ENCODE assay signal across 8 mouse cellular contexts in the genomic region with DNA sequence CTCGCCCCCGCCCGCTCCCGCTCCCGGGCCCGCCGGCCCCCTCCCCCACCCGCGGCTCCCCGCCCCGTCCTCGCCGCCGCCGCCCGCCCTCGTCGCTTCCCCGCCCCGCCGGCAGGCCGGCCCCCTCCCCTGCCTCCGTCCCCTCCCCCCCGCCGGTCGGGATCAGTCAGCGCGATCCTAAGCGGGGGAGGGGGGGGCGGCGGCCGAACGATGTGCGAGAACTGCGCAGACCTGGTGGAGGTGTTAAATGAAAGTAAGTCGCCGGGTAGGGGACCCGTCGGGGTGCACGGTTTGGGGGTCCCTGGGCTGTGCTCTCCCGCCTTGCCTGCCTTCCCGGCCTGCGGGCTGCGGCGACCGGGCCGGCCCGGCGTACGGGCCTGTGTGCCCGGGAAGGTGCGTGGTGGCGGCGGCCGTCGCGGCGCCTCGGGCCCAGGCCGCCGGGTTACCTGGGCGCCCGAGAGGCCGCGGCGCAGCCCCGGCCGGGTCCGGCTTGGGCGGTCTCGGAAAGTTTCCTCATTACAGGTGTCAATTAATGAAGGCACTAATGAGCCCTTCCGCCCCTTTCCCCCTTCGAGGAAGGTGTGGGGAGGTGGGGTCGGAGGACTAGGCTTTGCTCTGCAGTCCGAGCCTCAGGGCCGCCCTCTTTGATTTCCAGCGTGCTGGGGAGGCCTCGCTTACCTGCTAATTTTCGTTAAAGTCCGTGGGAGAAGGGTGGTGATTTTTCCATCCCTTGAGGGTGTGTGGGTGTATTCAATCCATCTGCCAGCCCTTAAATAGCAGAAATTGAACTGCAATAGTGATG. TPM values are rescaled to one million over a fixed set of nuclear protein-coding genes. Genes with fewer than 3 reads are reported as not detected.
A peak's percentile ranks its signal among the peaks of the same experiment; 100 is the strongest.
DNase-seq lines count a peak whose midpoint lies in the region; ATAC-seq lines count a peak whose summit lies in the region.

Gene Usp34, plus strand, starts transcription at position 132 of the 802 bp plus-strand sequence.

- no peaks in the 10 kb centered on the region for H3K27me3 ChIP-seq in hindbrain, embryonic 15.5 days
- H3K27me3 ChIP-seq in megakaryocyte, embryonic 14.5 days (replicated peaks), result no peaks in the 10 kb centered on the region

- peak; percentile 43 for DNase-seq in T-cell, adult 2 months (ENCODE audit: low spot score)
- peak; percentile 89 to 92 for DNase-seq in cerebellum, postnatal 10 days
- peak; percentile 53 for DNase-seq in gastrocnemius, adult 18-20 months (ENCODE audit: low spot score)
- peak; percentile 23 to 57 for DNase-seq in left cerebral cortex, adult 8-10 months (ENCODE audit: low spot score in 2 of 2)
- DNase-seq in right cerebral cortex, postnatal 10 days (ENCODE audit: low spot score in 2 of 2), result peak; percentile 74 to 78
- peak; percentile 69 for DNase-seq in urinary bladder, postnatal 25 days (ENCODE audit: low spot score)

- peak; percentile 65 for ATAC-seq in hindbrain, embryonic 15.5 days (ENCODE audit: low FRiP score, low read depth)

- H3K4me3 ChIP-seq in hindbrain, embryonic 15.5 days, result peak within 1 kb of the TSS; percentile 86
- H3K4me3 ChIP-seq in megakaryocyte, embryonic 14.5 days (replicated peaks), result peak within 1 kb of the TSS; percentile 97

- no peaks in the 10 kb centered on the region for H3K9me3 ChIP-seq in hindbrain, embryonic 15.5 days
- H3K9me3 ChIP-seq in megakaryocyte, embryonic 14.5 days, result no peaks in the 10 kb centered on the region

- under 1% methylated on average over 48 of the region's 80 CpGs for WGBS in hindbrain, embryonic 15.5 days

- H3K36me3 ChIP-seq in hindbrain, embryonic 15.5 days, result no peaks in the 10 kb centered on the region
- peaks cover 11% of the 10 kb centered on the region for H3K36me3 ChIP-seq in megakaryocyte, embryonic 14.5 days (replicated peaks; ENCODE audit: low read length)

- H3K4me2 ChIP-seq in hindbrain, embryonic 15.5 days, result peak within 1 kb of the TSS; percentile 63

- H3K27ac ChIP-seq in hindbrain, embryonic 15.5 days (replicated peaks), result peak within 1 kb of the TSS; percentile 100

- H3K9ac ChIP-seq in hindbrain, embryonic 15.5 days, result peak within 1 kb of the TSS; percentile 88

- peaks cover 22% of the 10 kb centered on the region for H3K4me1 ChIP-seq in hindbrain, embryonic 15.5 days (replicated peaks)
- peaks cover 33% of the 10 kb centered on the region for H3K4me1 ChIP-seq in megakaryocyte, embryonic 14.5 days

RNA-seq across cellular contexts. Expression of gene Usp34, which starts in this region (rescaled TPM):
- total RNA-seq in gastrocnemius, adult 18-20 months (2021), result 10 to 100 TPM; 38.7 to 41.4 TPM
- polyA plus RNA-seq in hindbrain, embryonic 15.5 days (2015; fragmentation: Nextera tagmentation; extraction: Ambion mirVana), result 28.4 and 30.5 TPM in 2 replicates
- 100 to 1,000 TPM in 2 of 4 experiments, 10 to 100 TPM in 2; 78.6 to 110 (median 94.6) TPM for total RNA-seq in left cerebral cortex, adult 8-10 months (2022)
- polyA plus RNA-seq in megakaryocyte, embryonic 14.5 days (2012; ENCODE audit: insufficient read depth, low replicate concordance), result 0.81 TPM in 1 of 2 replicates, not detected in the other

Comparison
In these comparisons a context has a peak if more than half of its experiments do, and no peak if none do; other contexts are left out.
1. Peak in every context shown above with its lines: DNase-seq, ATAC-seq, H3K4me3 ChIP-seq and H3K27ac ChIP-seq.
2. RNA of gene Usp34 (polyA plus RNA-seq): 28.4 to 30.5 TPM in hindbrain, embryonic 15.5 days; 0.81 TPM in megakaryocyte, embryonic 14.5 days; every median in the first group is over 10 times any median in the second.
3. DNase-seq: peak in every context shown above with its lines; median percentile 90 in cerebellum, postnatal 10 days; 76 in right cerebral cortex, postnatal 10 days; 69 in urinary bladder, postnatal 25 days; 53 in gastrocnemius, adult 18-20 months; 43 in T-cell, adult 2 months; 40 in left cerebral cortex, adult 8-10 months.